Mouse (Mus musculus) limb, embryonic 10.5 days (tissue): Measurements from ENCODE around the gene Cherp. TPM values are rescaled to one million over a fixed set of nuclear protein-coding genes. Genes with fewer than 3 reads are reported as not detected.

Experiments used
- DNase-seq: peaks from one replicate; pipeline ENCODE4 v3.0.0-alpha.2; 2017; ENCODE audit warnings: low spot score
- H3K27ac ChIP-seq: fragments of 300-500 bp; sonication (generic); 2 replicates; pipeline ENCODE4 v1.5.1; 2016; ENCODE audit warnings: mild to moderate bottlenecking
- H3K27me3 ChIP-seq: fragments of 300-500 bp; sonication (generic); 2 replicates; pipeline ENCODE4 v1.6.1; 2016; ENCODE audit warnings: low read depth, mild to moderate bottlenecking; ENCODE audit not compliant: poor library complexity, severe bottlenecking
- H3K36me3 ChIP-seq: fragments of 300-500 bp; sonication (generic); 2 replicates; pipeline ENCODE4 v1.6.1; 2016; ENCODE audit warnings: mild to moderate bottlenecking, moderate library complexity
- H3K4me1 ChIP-seq: fragments of 300-500 bp; sonication (generic); 2 replicates; pipeline ENCODE4 v1.6.1; 2016
- H3K4me3 ChIP-seq: fragments of 300-500 bp; sonication (generic); 2 replicates; pipeline ENCODE4 v1.5.1; 2016; ENCODE audit warnings: mild to moderate bottlenecking, moderate library complexity
- H3K9me3 ChIP-seq: fragments of 300-500 bp; sonication (generic); replicated peaks from 2 replicates; pipeline ENCODE4 v1.6.1; 2016; ENCODE audit warnings: mild to moderate bottlenecking
- WGBS: fragments of 180-500 bp; shearing (Covaris S2); methylation state at CpG from one replicate; pipeline ENCODE4 v1.1.7; 2016; 5-methylcytosine and 5-hydroxymethylcytosine counted together
- polyA plus RNA-seq: library from polyadenylated mRNA; unstranded; fragments of >200 nt; fragmentation: Nextera tagmentation; extraction: Ambion mirVana; gene quantifications from 2 replicates; pipeline ENCODE4 v1.2.1, GENCODE M21; 2016

Cherp gene
- polyA plus RNA-seq, 1 experiment from 2014 or later: 107 TPM

DNA sequence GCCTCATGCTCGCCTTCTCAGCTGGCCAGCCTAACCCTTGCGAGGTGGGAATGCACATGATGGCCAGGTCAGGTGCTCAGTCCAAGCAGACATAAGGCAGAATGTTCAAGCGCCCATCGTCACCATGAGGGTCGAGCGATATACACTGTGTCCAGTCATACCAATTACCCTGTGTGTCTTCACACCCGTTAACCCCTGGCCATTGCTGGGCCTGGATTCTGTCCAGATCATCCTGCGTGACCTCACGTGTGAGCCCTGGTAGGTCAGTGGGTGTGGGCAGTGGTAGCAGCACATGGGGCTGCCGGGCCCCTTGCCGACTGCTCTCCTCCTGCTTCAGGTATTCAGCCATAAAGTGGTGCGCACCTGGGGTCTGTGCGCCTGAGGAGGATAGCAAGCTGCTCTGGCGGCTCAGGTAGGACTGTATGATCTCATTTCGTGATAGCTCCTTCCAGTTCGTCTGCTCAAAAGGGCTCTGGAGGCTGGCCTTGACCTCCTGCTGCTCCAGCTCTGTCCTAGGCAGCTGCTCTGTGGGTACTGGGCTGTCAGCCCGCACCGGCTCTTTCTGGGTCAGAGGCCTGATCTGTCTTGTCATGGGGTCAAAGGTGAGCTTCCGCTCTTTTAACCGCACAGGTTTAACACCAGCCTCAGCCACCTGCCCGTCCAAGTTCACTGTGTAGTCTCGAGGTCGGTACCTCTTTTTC lies 20.5 kb upstream of the Cherp start:
- Histone ChIP-seq H3K27ac (no peak overlapping the region), H3K27me3 (no peaks in the 10 kb centered on the region), H3K36me3 (peaks cover 62% of the 10 kb centered on the region), H3K9me3 (no peaks in the 10 kb centered on the region), H3K4me1 (peaks cover 24% of the 10 kb centered on the region), H3K4me3 (no peak overlapping the region)
- WGBS: 91% methylated on average over 23 of the region's 23 CpGs
- DNase-seq: no peak

DNA sequence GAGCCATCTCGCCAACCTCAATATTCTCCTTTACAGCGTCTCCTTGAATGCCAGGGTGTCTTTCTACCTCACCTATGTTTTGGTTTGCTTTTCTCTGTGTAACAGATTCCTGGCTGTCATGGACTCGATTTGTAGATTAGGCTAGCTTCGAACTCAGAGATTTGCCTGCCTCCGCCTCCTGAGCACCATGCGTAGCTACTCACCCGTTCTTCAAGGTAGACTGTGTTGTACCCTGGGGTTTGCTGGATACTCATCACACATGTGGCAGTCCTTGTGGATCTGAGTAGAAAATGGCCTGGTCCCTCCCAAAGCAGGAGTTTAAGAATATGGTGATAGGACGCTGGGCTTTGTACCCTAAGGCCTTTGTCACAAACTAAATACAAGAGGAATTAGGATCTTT lies 18.4 kb upstream of the Cherp start:
- Histone ChIP-seq H3K27ac (peak overlapping the region; percentile 90), H3K27me3 (no peaks in the 10 kb centered on the region), H3K36me3 (peaks cover 63% of the 10 kb centered on the region), H3K4me3 (peak overlapping the region; percentile 94), H3K4me1 (peaks cover 27% of the 10 kb centered on the region), H3K9me3 (no peaks in the 10 kb centered on the region)
- DNase-seq: no peak
- WGBS: 20% methylated on average over 8 of the region's 8 CpGs

DNA sequence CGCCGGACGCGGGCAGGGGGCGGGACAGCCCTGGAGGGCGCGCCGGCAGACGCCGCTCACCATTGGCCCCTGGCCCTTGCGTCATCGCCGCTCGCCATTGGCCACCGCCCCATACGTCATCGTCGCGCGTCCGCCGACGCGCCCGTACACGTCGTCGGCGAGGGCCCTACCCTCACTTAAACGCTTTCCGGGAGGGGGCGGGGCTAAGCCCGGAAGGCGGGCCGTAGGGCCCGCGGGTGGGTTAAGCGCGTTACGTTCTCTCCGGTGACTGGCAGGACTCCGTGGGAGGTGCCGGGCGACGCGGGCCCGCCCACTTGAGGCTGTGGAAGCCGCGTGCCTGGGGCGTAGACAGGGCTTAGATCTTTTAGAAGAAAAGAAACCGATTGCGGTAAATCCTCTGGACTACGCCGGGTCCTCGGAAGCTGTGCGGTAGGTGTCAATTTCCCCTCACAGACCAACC lies 17.6 kb upstream of the Cherp start:
- peaks cover 65% of the 10 kb centered on the region for H3K36me3 ChIP-seq
- H3K27me3 ChIP-seq: no peaks in the 10 kb centered on the region
- no peaks in the 10 kb centered on the region for H3K9me3 ChIP-seq
- H3K4me1 ChIP-seq: peaks cover 27% of the 10 kb centered on the region
- peak overlapping the region; percentile 90 for H3K27ac ChIP-seq
- peak; percentile 99 for DNase-seq
- H3K4me3 ChIP-seq: peak overlapping the region; percentile 94
- WGBS: under 1% methylated on average over 56 of the region's 56 CpGs

DNA sequence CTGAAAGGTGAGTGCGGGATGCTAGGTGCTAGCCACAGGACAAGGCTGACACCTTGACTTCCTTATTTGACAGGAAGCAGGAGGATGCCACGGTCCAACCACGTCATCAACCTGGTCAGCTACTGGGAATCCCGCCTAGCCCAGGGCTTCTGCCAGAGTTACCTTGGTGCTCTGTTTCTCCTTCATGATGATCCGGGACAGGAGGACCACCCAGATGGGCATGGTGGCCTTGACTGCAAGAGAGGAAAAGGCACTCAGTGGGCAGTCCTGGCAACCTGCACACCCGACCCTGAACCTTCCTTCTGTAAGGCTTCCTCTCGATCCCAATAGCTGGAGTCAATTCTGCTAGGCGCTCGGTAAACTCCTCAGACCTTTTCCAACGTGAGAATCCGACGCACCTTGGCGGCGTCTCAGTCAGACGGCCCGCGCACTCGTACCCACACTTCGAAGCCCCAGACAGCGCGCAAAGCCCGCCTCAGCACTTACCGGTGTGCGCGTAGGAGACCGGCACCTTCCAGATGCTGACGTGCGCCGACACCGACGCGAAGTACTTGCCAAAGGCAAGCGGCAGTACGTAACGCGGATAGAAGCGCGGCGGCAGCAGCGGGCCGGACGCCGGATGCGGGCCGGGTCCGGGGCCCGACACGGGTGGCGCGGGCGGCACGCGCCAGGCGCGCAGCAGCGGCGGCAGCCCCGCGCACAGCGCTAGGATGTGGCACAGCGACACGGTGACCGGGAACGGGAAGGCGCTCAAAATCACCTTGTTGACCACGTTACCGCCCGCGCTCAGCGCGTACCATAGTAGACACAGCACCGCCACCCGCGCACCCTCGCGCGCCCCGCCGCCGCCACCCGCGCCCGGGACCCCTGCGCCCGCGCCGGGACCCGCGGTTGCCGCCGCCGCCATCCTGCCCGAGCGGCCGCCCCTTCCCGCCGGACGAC lies 16.9 kb upstream of the Cherp start, which contains the start of gene Slc35e1:
TSS of gene Slc35e1 (minus strand) at position 935 of the 942 bp plus-strand sequence.
- Histone ChIP-seq H3K36me3 (peaks cover 65% of the 10 kb centered on the region), H3K27me3 (no peaks in the 10 kb centered on the region), H3K4me1 (peaks cover 27% of the 10 kb centered on the region), H3K4me3 (peak within 1 kb of the TSS; percentile 94), H3K9me3 (no peaks in the 10 kb centered on the region), H3K27ac (peak within 1 kb of the TSS; percentile 90)
- 2% methylated on average over 97 of the region's 98 CpGs for WGBS
- no peak for DNase-seq

DNA sequence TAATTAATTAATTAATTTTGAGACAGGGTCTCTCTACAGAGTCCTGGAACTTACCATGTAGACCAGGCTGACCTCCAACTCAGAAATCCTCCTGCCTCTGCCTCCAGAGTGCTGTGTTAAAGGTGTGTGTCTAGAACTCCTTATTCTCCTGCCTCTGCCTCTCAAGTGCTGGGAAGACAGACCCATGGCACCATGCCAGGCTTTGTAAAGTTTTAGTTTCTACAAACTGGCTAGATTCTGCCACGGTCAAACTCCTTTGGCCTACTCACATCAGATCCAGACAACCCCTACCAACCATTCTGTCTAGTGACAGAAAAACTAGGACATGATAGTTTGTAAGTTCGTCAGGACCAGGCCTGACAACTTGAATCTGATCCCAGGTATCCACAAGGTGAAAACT lies 16.0 kb upstream of the Cherp start:
- Histone ChIP-seq H3K36me3 (peaks cover 65% of the 10 kb centered on the region), H3K9me3 (no peaks in the 10 kb centered on the region), H3K4me3 (peak overlapping the region; percentile 94), H3K4me1 (peaks cover 27% of the 10 kb centered on the region), H3K27ac (no peak overlapping the region), H3K27me3 (no peaks in the 10 kb centered on the region)
- WGBS: 93% methylated on average over 2 of the region's 2 CpGs
- DNase-seq: no peak

DNA sequence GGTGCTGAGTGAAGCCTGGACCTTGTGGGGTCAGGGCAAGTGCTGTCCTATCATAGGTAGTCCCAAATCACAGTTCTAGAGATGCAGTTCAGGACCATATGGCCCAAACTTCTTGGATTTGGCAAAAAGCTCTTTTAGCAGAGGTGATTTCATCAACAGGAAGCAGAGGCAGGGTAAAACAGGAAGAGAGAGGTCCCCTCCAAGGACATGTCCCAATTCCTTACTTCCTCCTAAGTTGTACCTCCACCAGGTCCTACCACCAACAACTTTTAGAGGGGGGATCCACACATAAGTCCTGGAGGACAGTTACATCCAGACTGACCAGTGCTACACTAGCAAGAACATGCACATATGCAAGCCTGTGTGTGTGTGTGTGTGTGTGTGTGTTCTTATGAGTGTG lies 12.0 kb upstream of the Cherp start:
- no peak for DNase-seq
- peaks cover 82% of the 10 kb centered on the region for H3K36me3 ChIP-seq

DNA sequence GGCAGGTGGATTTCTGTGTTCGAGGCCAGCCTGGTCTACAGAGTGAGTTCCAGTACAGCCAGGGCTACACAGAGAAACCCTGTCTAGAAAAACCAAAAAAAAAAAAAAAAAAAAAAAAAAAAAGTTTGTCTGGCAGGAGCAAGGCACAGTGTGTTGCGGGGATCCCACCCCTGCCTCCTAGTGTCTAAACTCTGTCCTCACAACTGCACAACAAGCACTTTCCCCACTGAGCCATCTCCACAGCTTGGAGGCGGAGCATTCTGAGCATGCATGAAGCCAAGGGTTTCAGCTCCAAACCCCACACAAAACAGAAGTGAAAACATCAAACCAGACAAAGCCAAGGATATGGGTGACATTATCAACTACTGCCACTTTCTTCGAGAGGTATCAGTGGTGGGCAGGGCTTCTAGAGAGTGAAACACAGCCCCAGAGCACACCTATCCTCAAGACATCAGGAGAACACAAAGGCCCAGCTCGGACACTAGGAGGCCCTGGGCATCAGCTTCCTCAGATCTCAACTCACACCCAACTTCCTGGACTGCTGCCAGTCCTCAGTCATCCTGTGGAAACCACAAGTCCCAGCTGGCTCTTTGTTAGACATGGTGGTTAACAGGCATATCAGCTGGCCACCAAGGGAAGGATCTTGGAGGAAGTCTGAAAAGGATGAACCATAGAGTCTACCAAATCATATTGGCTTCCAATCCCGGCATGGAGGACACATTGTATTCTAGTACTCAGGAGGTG lies 10.6 kb upstream of the Cherp start:
- DNase-seq: no peak
- 88% methylated on average over 6 of the region's 6 CpGs for WGBS
- Histone ChIP-seq H3K4me1 (peaks cover 4% of the 10 kb centered on the region; the same call in 1 of the 2 replicates), H3K4me3 (no peak overlapping the region), H3K9me3 (no peaks in the 10 kb centered on the region), H3K27me3 (no peaks in the 10 kb centered on the region), H3K36me3 (peaks cover 94% of the 10 kb centered on the region), H3K27ac (no peak overlapping the region)

More for the DNA sequence above, 12.0 kb upstream of the Cherp start:
- H3K9me3 ChIP-seq: no peaks in the 10 kb centered on the region
- H3K27ac ChIP-seq: no peak overlapping the region
- H3K4me3 ChIP-seq: no peak overlapping the region
- no peaks in the 10 kb centered on the region for H3K27me3 ChIP-seq
- peaks cover 15% of the 10 kb centered on the region for H3K4me1 ChIP-seq

DNA sequence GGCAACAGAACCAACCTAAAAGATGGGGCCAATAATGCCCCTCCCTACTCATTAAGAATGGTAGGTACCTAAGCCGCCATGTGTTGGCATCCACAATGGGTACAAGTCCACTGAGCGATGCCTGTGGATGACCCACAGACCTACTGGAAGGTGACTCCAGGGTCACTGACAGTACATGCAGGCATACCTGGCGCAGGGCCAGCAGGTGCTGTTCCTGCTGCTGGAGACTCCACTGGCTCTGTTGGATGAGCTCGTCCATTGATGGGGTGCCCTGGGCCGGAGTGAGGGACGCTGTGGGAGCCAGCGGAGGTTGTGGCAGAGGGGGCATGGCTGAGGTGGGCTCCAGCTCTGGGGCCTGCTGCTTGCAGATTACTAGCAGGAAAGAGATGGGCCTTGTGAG lies 4.3 kb downstream of the Cherp start:
- Histone ChIP-seq H3K4me1 (peaks cover 7% of the 10 kb centered on the region), H3K4me3 (no peak overlapping the region), H3K27ac (no peak overlapping the region), H3K27me3 (no peaks in the 10 kb centered on the region), H3K9me3 (no peaks in the 10 kb centered on the region), H3K36me3 (peaks cover 79% of the 10 kb centered on the region)
- 97% methylated on average over 7 of the region's 7 CpGs for WGBS
- DNase-seq: no peak

DNA sequence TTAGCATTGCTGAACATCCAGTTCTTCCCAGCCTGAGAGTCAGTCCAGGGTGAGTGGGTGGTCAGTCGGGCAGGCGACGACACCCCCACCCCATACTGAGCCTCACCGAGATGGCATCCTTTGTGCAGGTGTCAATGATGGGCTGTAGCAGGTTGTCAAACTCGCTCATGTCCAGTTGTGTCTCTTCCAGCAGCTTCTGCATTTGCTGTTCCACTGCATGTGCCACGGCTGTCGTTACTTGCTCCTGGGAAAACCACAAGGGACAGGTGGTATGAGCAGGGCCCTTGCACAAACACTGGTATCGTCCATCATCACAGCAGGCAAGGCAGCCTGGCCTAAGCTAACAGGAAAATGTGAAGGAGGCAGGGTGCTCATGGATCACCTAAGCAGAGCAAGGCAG lies 5.0 kb downstream of the Cherp start:
- Histone ChIP-seq H3K36me3 (peaks cover 86% of the 10 kb centered on the region), H3K27ac (no peak overlapping the region), H3K4me3 (no peak overlapping the region), H3K4me1 (peaks cover 6% of the 10 kb centered on the region; the same call in 1 of the 2 replicates), H3K9me3 (no peaks in the 10 kb centered on the region), H3K27me3 (no peaks in the 10 kb centered on the region)
- no peak for DNase-seq
- 96% methylated on average over 8 of the region's 8 CpGs for WGBS

DNA sequence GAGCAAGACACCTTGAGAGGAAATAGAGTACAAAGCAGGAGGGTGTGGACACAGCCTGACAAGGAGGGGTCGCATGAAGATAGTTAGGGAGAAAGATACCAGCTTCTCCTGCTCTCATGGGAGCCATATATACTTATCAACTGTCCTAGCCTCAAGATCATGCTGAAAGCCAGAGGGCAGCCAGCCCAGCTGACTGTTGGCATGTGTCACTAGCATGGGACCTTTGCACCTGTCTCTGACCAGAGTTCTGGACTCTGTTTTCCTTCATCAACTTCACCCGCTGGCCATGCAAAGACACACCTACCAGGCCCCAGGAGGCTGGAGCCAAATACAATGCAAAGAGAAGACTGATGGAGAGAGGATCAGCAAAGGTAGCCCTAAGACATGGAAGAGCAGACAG lies 5.8 kb downstream of the Cherp start:
- H3K4me3 ChIP-seq: no peak overlapping the region
- 90% methylated on average over 2 of the region's 2 CpGs for WGBS
- H3K36me3 ChIP-seq: peaks cover 93% of the 10 kb centered on the region
- no peaks in the 10 kb centered on the region for H3K9me3 ChIP-seq
- H3K27me3 ChIP-seq: no peaks in the 10 kb centered on the region
- H3K4me1 ChIP-seq: peaks cover 6% of the 10 kb centered on the region; the same call in 1 of the 2 replicates
- no peak overlapping the region for H3K27ac ChIP-seq
- no peak for DNase-seq

DNA sequence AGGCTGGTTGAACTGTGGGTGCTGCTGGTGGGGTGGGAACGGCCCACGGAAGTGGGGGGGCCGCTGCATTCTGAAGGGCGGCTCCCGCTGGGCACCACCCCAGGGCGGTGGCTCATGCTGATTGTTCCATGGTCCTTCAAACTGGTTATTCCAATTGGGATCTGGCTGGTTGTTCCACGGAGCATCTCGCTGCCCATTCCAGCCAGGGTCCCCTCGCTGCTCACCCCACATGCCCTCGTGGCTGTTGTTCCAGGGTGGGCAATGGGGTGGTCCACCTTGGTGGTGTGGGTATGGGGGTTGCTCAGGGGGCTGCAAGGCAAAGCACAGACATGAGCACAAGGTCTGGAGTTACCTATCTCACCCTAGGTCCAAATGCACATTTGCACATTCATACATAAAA lies 10.8 kb downstream of the Cherp start:
- no peaks in the 10 kb centered on the region for H3K9me3 ChIP-seq
- H3K27me3 ChIP-seq: no peaks in the 10 kb centered on the region
- no peak overlapping the region for H3K27ac ChIP-seq
- no peaks in the 10 kb centered on the region for H3K4me1 ChIP-seq
- WGBS: 96% methylated on average over 10 of the region's 10 CpGs
- peaks cover 100% of the 10 kb centered on the region for H3K36me3 ChIP-seq
- no peak for DNase-seq
- H3K4me3 ChIP-seq: no peak overlapping the region

DNA sequence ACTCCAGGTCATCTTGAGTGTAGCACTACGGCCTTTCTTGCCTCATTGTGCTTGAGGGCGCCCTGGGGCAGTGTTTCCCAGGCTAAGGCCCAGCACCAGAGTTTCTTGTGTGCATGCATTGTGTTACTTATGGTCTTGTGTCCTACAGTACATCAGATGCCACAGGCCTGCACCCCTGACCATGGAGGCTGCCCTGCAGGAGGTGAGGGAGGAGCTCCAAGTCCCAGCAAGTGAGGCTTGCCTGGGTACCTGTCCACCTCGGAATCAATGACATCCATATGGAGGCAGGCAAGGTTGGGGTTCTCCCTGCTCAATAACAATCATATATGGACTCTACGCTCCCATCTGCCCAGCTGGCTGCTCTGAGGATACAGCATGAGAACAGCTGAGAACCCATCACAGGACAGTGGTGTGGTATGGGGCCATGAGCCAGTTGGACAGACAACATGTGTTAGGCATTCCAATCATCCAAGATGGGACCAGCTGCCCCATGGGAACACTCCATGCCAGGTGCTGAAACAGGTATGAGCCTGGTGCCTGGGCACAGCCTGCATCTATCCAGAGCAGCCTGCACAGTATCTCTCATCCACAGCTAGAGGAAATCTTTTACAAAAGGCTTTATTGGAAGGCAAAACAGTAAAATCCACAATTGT lies 15.0 kb downstream of the Cherp start:
- Histone ChIP-seq H3K27me3 (no peaks in the 10 kb centered on the region), H3K4me1 (no peaks in the 10 kb centered on the region), H3K27ac (no peak overlapping the region), H3K4me3 (no peak overlapping the region), H3K36me3 (peaks cover 89% of the 10 kb centered on the region), H3K9me3 (no peaks in the 10 kb centered on the region)
- 92% methylated on average over 4 of the region's 4 CpGs for WGBS
- DNase-seq: no peak
